Mouse (Mus musculus) cerebellum, postnatal 14 days (tissue): Measurements from ENCODE around the gene Trim43b.
"Not testable (repeated sequence)": the region's sequence is repeated elsewhere in the genome, so short reads cannot be mapped to it uniquely, and the experiment has no call there.

Source experiments
- DNase-seq, 2 experiments: peaks; one replicate each; pipeline ENCODE4 v3.0.0; 2021; ENCODE audit warnings: mixed read lengths in 2 of 2

The Trim43b gene

GRCm38 (mm10) chr9:89092735-89093134 is at the start of gene Trim43b:
Trim43b (minus strand) TSS chr9:89092835.
- not testable (repeated sequence) for DNase-seq

DNA sequence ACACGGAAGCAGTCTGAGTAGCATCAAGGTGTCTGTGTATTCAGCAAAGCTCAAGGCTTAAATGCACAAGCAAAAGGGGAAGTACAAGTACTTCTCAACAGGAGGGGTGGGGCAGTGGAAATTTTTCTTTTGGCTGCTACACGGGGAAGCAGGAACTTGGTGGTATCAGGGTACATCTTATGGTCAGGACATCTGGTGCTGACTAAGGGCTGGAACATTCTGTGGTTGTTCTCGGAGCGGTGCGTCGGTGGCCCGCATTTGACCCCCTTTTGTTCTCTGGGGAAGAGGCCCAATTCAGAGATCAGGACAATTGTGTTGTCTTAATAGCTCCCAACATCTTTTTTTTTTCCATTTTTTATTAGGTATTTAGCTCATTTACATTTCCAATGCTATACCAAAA is 11.9 kb upstream of the Trim43b start:
- not testable (repeated sequence) for DNase-seq

GRCm38 (mm10) chr9:89086746-89087145 is 5.9 kb downstream of the Trim43b start:
- not testable (repeated sequence) for DNase-seq

- not testable (repeated sequence) for DNase-seq
These were observed 13.0 kb downstream of the Trim43b start for GRCm38 (mm10) chr9:89079637-89080036.

DNA sequence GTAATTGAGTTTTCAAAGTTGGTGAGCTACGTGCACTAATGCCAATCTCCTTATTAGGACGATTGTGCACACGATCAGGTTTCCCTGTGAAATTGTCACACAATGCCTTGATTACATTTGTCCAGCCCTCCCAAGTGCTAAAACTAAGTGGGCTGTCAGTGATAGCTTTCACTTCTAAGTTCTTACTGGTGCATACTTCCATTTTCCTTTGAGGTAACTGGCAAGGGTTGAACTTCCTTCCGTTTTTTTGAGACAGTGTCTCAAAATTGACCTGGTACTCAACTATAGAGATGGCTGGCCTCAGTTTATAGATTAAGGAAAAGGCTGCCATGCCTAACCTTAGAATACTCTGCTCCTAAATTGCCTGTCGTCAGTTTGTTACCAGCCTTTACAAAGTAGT is 16.1 kb downstream of the Trim43b start:
- DNase-seq = not testable (repeated sequence)

GRCm38 (mm10) chr9:89067143-89067501 is 25.5 kb downstream of the Trim43b start:
- not testable (repeated sequence) for DNase-seq

DNA sequence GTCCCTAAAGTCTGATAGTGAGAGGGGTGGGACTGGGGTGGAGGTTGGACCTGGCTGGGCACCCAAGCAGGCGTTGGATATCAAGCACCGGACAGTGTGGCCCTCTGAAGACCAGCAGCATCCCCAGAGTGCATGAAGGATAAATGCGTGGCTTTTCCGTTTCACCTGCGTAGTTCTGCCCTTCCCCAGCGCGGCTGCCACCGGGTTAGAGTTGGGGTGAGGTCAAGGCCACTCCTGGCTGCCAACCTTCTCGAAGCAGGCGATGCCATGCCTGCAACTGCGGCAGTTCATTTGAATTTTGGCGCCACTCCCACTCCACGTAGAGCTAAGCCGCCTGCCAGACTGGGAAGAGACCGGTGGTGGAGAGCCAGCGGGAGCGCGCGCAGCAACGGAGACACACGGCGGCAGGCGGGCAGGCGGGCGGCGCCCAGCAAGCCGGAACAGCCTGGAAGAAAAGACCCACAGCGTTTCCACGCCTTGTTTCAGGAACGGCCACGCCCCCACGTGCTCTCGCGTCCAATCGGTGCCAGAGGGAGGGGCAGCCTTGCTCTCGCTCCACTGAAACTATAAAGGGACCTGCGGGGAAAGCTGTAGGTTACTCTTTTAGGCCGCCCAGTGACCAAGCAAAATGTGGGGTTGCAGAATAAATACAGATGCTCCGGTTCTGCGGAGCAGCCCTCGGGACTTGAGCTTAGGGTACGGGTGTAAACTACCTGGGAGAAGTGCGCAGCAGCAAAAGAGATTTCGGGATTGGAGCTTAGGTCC is 26.1 kb downstream of the Trim43b start:
- DNase-seq = peak; percentile 91
